Mouse (Mus musculus) lung, adult 2 months (tissue): ENCODE results near the gene Vmn1r50. TPM values are rescaled to one million over a fixed set of nuclear protein-coding genes. Genes with fewer than 3 reads are reported as not detected.
"Not testable (repeated sequence)": the region's sequence is repeated elsewhere in the genome, so short reads cannot be mapped to it uniquely, and the experiment has no call there.

Experiments
- DNase-seq: peaks from one replicate; pipeline ENCODE4 v3.0.0; 2022
- H3K4me1 ChIP-seq: fragments of 200-500 bp; 2 replicates; pipeline ENCODE4 v1.6.1; 2011; ENCODE audit warnings: low read length; ENCODE audit not compliant: control insufficient read depth, insufficient read depth
- H3K4me3 ChIP-seq: fragments of 200-500 bp; replicated peaks from 2 replicates; pipeline ENCODE3; 2011; ENCODE audit warnings: low read depth, mild to moderate bottlenecking, control low read depth, low read length; ENCODE audit errors: extremely low read depth
- CTCF ChIP-seq: fragments of 200-500 bp; IDR thresholded peaks from 2 replicates; pipeline ENCODE4 v1.5.1; 2011; ENCODE audit warnings: mild to moderate bottlenecking, low read length, control low read depth; ENCODE audit not compliant: insufficient read depth
- POLR2A ChIP-seq: fragments of 200-500 bp; IDR thresholded peaks from 2 replicates; pipeline ENCODE4 v1.6.1; 2011; ENCODE audit warnings: low read depth, mild to moderate bottlenecking, control low read depth, low read length, borderline replicate concordance; ENCODE audit errors: extremely low read depth
- WGBS: fragments of 180-500 bp; shearing (Covaris S2); methylation state at CpG from one replicate; pipeline ENCODE4 v1.1.7; 2018; 5-methylcytosine and 5-hydroxymethylcytosine counted together
- polyA plus RNA-seq: library from polyadenylated mRNA; depleted of rRNA; stranded (reverse); fragments of >200 nt; gene quantifications from 2 replicates; pipeline ENCODE4 v1.2.3, GENCODE M21; 2012; rRNA removed

Gene Vmn1r50
- polyA plus RNA-seq: not detected in 2 replicates

GRCm38 (mm10) chr6:90101130-90101529, at the start of gene Vmn1r50:
Vmn1r50 (plus strand) TSS chr6:90101430.
- 52% methylated on average over 2 of the region's 2 CpGs for WGBS
- TF ChIP-seq CTCF: no peak
- TF ChIP-seq POLR2A: no peak
- no peak within 1 kb of the TSS for H3K4me3 ChIP-seq
- DNase-seq: no peak
- H3K4me1 ChIP-seq: no peaks in the 10 kb centered on the region

- no peak within 1 kb of the TSS for H3K4me3 ChIP-seq
- TF ChIP-seq CTCF: no peak
- TF ChIP-seq POLR2A: no peak
- no peaks in the 10 kb centered on the region for H3K4me1 ChIP-seq
- DNase-seq: no peak
- WGBS: 74% methylated on average over 4 of the region's 4 CpGs
Observed at GRCm38 (mm10) chr6:90078406-90078805, 22.8 kb upstream of the Vmn1r50 start, which contains the start of gene Vmn1r49. Vmn1r49 (minus strand) TSS chr6:90078506.

GRCm38 (mm10) chr6:90100566-90100965, 664 bp upstream of the Vmn1r50 start:
- Histone ChIP-seq H3K4me3 (no peak overlapping the region), H3K4me1 (no peaks in the 10 kb centered on the region)
- DNase-seq: no peak
- WGBS: 81% methylated on average over 2 of the region's 2 CpGs
- TF ChIP-seq POLR2A: no peak
- no peak for TF ChIP-seq CTCF

GRCm38 (mm10) chr6:90122296-90122695, 21.1 kb downstream of the Vmn1r50 start, which contains the start of gene Vmn1r51:
Vmn1r51 (plus strand) TSS chr6:90122596.
- not testable (repeated sequence) for DNase-seq, H3K4me3 ChIP-seq, H3K4me1 ChIP-seq
- WGBS: 95% methylated on average over 1 of the region's 1 CpGs

Other genes starting within 250 kb of the Vmn1r50 start
- gene Vmn1r42, start 225.0 kb upstream of the Vmn1r50 start, polyA plus RNA-seq: not detected in 2 replicates
- not detected in 2 replicates for gene Vmn1r43, start 225.0 kb upstream of the Vmn1r50 start, polyA plus RNA-seq
- gene Vmn1r44, start 217.8 kb upstream of the Vmn1r50 start, polyA plus RNA-seq: not detected in 2 replicates
- gene Vmn1r45, start 160.8 kb upstream of the Vmn1r50 start, polyA plus RNA-seq: not detected in 2 replicates
- not detected in 2 replicates for gene Vmn1r46, start 132.1 kb upstream of the Vmn1r50 start, polyA plus RNA-seq
- not detected in 2 replicates for gene Vmn1r47, start 85.3 kb upstream of the Vmn1r50 start, polyA plus RNA-seq
- not detected in 2 replicates for gene Vmn1r48, start 64.6 kb upstream of the Vmn1r50 start, polyA plus RNA-seq
- gene Vmn1r49, start 22.9 kb upstream of the Vmn1r50 start, polyA plus RNA-seq: not detected in 2 replicates
- gene Vmn1r51, start 21.2 kb downstream of the Vmn1r50 start, polyA plus RNA-seq: not detected in 2 replicates
- gene Vmn1r52, start 73.4 kb downstream of the Vmn1r50 start, polyA plus RNA-seq: not detected in 2 replicates
- not detected in 2 replicates for gene V1ra8, start 101.4 kb downstream of the Vmn1r50 start, polyA plus RNA-seq
- gene Vmn1r53, start 123.0 kb downstream of the Vmn1r50 start, polyA plus RNA-seq: 0.10 and 0.34 TPM in 2 replicates
- not detected in 2 replicates for gene Vmn1r54, start 144.9 kb downstream of the Vmn1r50 start, polyA plus RNA-seq
- not detected in 2 replicates for gene BC048671, start 199.8 kb downstream of the Vmn1r50 start, polyA plus RNA-seq
- gene Chst13, start 223.8 kb downstream of the Vmn1r50 start, polyA plus RNA-seq: 0.28 and 0.53 TPM in 2 replicates
- 0.08 and 0.12 TPM in 2 replicates for gene Uroc1, start 231.9 kb downstream of the Vmn1r50 start, polyA plus RNA-seq